Mouse (Mus musculus) heart, embryonic 11.5 days (tissue): ENCODE measurements at regions not wholly inside any gene's neighbourhood (a gene's known extent, or its start where the extent isn't known, plus 50 kb on each side); places are given as distances from the start of the nearest gene placed in this dataset.

ENCODE experiments used
- ATAC-seq: fragments of 200-750 bp; cut with Nextera tagmentation; replicated peaks from 2 replicates; pipeline ENCODE4 v1.8.0; 2017; ENCODE audit warnings: moderate library complexity; ENCODE audit not compliant: insufficient number of reproducible peaks, low FRiP score, low TSS enrichment
- H3K27ac ChIP-seq: fragments of 300-500 bp; sonication (generic); 2 replicates; pipeline ENCODE4 v1.5.1; 2014; ENCODE audit warnings: mild to moderate bottlenecking, low read depth, low read length
- H3K27me3 ChIP-seq: fragments of 300-500 bp; sonication (generic); 2 replicates; pipeline ENCODE4 v1.6.1; 2014; ENCODE audit warnings: mild to moderate bottlenecking, low read length, mixed read lengths; ENCODE audit not compliant: control insufficient read depth, insufficient read depth
- H3K36me3 ChIP-seq: fragments of 300-500 bp; sonication (generic); 2 replicates; pipeline ENCODE4 v1.6.1; 2014; ENCODE audit warnings: mild to moderate bottlenecking, low read length, moderate library complexity, mixed read lengths; ENCODE audit not compliant: control insufficient read depth, insufficient read depth
- H3K4me1 ChIP-seq: fragments of 300-500 bp; sonication (generic); 2 replicates; pipeline ENCODE4 v1.6.1; 2014; ENCODE audit warnings: low read length; ENCODE audit not compliant: control insufficient read depth, insufficient read depth
- H3K4me2 ChIP-seq: fragments of 300-500 bp; sonication (generic); 2 replicates; pipeline ENCODE4 v1.6.1; 2014; ENCODE audit warnings: mild to moderate bottlenecking, moderate library complexity
- H3K4me3 ChIP-seq: fragments of 300-500 bp; sonication (generic); 2 replicates; pipeline ENCODE4 v1.5.1; 2014; ENCODE audit warnings: low read depth, low read length
- H3K9ac ChIP-seq: fragments of 300-500 bp; sonication (generic); 2 replicates; pipeline ENCODE4 v1.6.1; 2014; ENCODE audit warnings: mild to moderate bottlenecking, low read depth, low read length, moderate library complexity
- H3K9me3 ChIP-seq: fragments of 300-500 bp; sonication (generic); replicated peaks from 2 replicates; pipeline ENCODE4 v1.6.1; 2016; ENCODE audit warnings: low read length; ENCODE audit not compliant: control insufficient read depth
- WGBS: fragments of 180-500 bp; shearing (Covaris S2); extraction: QIAGEN DNeasy Blood & Tissue Kit; methylation state at CpG from one replicate; pipeline ENCODE4 v1.1.7; 2014; ENCODE audit not compliant: insufficient replicate concordance; 5-methylcytosine and 5-hydroxymethylcytosine counted together

DNA sequence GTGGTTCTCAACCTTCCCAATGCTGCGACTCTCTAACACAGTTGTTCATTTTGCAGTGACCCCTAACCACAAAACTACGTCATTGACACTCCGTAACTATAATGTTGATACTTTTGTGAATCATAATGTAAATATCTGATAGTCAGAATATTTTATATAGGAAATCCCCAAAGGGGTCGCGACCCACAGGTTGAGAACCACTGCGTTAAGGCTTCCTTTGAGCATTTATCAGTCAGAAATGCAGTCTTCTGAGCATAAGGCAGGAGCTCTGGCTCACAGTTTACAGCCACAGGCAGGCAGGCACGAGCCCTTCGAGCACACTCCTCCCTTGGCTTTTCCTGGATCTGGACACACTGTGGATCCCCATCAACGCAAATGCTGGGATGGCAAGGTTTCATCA lies 57.0 kb downstream of the Nxnl2 start:
- H3K27ac ChIP-seq: no peak overlapping the region
- no peak for ATAC-seq
- no peaks in the 10 kb centered on the region; the same call in 1 of the 2 replicates for H3K4me1 ChIP-seq
- 82% methylated on average over 9 of the region's 9 CpGs for WGBS
- no peaks in the 10 kb centered on the region for H3K9me3 ChIP-seq
- no peaks in the 10 kb centered on the region for H3K27me3 ChIP-seq
- H3K9ac ChIP-seq: no peak overlapping the region
- no peaks in the 10 kb centered on the region for H3K36me3 ChIP-seq
- H3K4me2 ChIP-seq: no peak overlapping the region
- no peak overlapping the region for H3K4me3 ChIP-seq

DNA sequence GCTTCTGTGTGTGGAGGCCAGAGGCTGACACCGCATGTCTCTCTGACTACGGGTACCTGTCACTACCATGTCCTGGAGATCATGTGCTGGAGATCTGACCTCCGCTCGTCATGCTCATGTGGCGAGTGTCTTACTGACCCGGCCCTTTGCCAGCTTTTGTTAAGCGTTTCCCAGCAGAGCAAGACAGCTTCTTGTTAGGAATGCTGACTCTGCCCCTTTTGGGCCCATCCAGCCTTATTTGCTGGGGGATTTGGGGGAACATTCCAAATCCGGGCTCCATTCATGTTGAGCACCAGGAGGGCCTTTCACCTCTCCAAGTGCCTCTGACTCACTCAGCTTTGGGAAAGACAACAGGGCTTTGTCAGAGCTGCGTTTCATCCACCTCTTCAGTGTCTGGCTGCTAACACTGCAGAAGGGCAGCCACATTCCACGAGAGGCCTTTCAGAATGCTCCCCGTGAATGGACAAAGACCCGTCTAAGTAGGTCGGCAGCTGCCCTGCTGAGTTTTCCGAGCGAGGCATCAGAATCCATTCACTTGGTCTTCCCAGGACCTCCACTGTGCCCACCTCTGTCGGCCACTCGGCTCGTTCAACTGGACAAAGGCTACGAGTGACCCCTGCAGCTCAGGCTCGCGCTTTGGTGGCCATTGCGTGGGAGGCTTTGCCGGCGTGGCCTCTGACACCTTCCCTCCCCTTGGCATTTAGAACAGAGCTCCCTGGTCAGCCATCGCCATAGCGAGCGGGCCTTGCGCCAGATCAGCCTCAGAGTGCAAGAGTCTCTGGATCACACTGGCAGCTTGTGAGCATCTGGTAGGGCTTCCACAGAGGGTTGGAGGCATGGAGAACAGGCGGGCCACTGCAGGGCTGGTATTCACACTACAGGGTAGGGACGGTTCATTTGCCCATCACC lies 58.3 kb downstream of the Nxnl2 start:
- H3K4me1 ChIP-seq: no peaks in the 10 kb centered on the region; the same call in 1 of the 2 replicates
- H3K27me3 ChIP-seq: no peaks in the 10 kb centered on the region
- no peak for ATAC-seq
- H3K9me3 ChIP-seq: no peaks in the 10 kb centered on the region
- 69% methylated on average over 30 of the region's 30 CpGs for WGBS
- H3K27ac ChIP-seq: no peak overlapping the region
- H3K36me3 ChIP-seq: no peaks in the 10 kb centered on the region
- H3K9ac ChIP-seq: no peak overlapping the region
- no peak overlapping the region for H3K4me3 ChIP-seq
- H3K4me2 ChIP-seq: no peak overlapping the region

DNA sequence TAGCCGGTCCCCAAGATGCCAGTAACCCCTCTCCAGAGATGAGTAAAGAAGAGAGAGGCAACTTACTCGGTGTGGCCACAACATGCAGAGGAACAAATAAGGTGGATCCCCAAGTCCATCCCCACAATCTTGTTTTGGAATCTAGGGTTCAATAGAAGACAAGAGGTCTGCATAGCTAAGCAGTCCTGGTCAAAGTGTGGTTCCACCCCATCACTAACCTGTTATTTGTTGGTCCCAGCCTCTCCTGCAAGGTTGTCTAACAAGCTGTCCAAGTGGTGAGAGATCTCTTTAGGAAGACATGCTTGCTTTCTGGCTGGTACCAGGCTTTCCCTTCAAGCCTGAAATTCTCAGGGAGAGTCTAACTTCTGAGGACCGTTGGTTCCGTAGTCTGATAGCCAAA lies 59.0 kb downstream of the Nxnl2 start:
- H3K27ac ChIP-seq: no peak overlapping the region
- 84% methylated on average over 4 of the region's 4 CpGs for WGBS
- no peaks in the 10 kb centered on the region for H3K36me3 ChIP-seq
- no peak overlapping the region for H3K9ac ChIP-seq
- no peak overlapping the region for H3K4me2 ChIP-seq
- H3K27me3 ChIP-seq: no peaks in the 10 kb centered on the region
- H3K4me3 ChIP-seq: no peak overlapping the region
- no peaks in the 10 kb centered on the region; the same call in 1 of the 2 replicates for H3K4me1 ChIP-seq
- ATAC-seq: no peak
- no peaks in the 10 kb centered on the region for H3K9me3 ChIP-seq

DNA sequence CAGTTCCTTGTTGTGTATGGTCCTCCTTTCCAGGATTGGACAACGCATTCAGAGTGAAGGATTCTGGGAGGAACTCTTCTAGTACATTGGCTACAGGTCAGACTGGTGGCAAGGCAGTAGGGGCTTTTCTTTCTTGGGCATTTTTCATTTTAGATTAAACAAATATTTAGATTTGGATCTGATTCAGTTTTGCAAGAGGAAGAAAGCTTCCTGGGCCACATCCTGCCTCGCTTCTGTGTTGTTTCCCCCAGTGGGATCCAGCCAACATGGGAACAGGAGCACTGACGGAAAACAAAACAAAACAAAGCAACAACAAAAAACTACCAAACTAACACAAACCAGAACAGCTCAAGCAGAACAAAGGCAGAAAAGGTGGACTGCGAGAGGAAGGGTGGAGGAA lies 60.8 kb downstream of the Nxnl2 start:
- ATAC-seq: no peak
- Histone ChIP-seq H3K4me3 (no peak overlapping the region), H3K36me3 (no peaks in the 10 kb centered on the region), H3K9ac (no peak overlapping the region), H3K27ac (no peak overlapping the region), H3K4me1 (no peaks in the 10 kb centered on the region; the same call in 1 of the 2 replicates), H3K27me3 (no peaks in the 10 kb centered on the region), H3K4me2 (no peak overlapping the region), H3K9me3 (no peaks in the 10 kb centered on the region)
- 82% methylated on average over 4 of the region's 4 CpGs for WGBS

DNA sequence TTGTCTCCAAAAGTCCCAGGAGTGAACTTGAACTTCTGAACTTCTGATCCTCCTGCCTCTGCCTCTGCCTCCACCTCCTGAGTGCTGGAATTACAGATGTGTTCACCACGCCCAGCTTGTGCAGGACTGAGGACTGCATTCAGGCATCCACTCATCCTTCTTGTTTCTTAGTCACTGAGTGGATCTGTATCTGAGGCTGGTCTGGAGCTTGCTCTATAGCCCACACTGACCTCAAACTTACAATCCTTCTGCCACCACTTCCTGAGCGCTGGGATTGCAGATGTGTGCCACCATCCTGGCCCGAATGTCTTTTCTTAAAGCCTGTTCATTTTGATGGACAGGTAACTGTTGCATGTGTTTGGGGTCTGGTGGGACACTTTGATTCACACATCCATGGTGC lies 76.6 kb downstream of the Nxnl2 start:
- Histone ChIP-seq H3K9me3 (no peaks in the 10 kb centered on the region), H3K4me3 (no peak overlapping the region), H3K9ac (no peak overlapping the region), H3K36me3 (no peaks in the 10 kb centered on the region), H3K27ac (no peak overlapping the region), H3K27me3 (no peaks in the 10 kb centered on the region), H3K4me2 (no peak overlapping the region), H3K4me1 (no peaks in the 10 kb centered on the region; the same call in 1 of the 2 replicates)
- ATAC-seq: no peak
- WGBS: 79% methylated on average over 3 of the region's 3 CpGs

DNA sequence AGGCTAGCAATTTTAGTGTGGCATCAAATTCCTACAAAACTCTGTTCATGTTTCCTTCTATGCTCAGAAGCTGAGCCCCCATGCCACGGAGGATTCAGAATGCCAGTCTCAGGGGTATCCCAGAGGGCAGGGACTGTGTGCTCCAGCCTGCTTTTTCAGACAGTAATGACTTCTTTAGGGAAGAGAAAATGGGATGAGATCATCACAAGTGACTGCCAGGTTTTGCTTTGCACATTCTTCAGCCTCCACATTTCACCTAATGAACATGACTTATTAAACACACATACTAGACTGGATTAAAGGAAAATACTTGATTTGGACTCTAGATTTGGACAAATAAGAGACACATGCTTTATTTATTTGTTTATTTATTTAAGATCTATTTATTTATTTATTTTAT lies 82.5 kb downstream of the Nxnl2 start:
- no peak overlapping the region for H3K9ac ChIP-seq
- no peak for ATAC-seq
- no peak overlapping the region for H3K4me2 ChIP-seq
- H3K4me1 ChIP-seq: no peaks in the 10 kb centered on the region
- H3K27me3 ChIP-seq: no peaks in the 10 kb centered on the region
- 74% methylated on average over 1 of the region's 1 CpGs for WGBS
- H3K36me3 ChIP-seq: no peaks in the 10 kb centered on the region
- no peaks in the 10 kb centered on the region for H3K9me3 ChIP-seq
- H3K27ac ChIP-seq: no peak overlapping the region
- H3K4me3 ChIP-seq: no peak overlapping the region

DNA sequence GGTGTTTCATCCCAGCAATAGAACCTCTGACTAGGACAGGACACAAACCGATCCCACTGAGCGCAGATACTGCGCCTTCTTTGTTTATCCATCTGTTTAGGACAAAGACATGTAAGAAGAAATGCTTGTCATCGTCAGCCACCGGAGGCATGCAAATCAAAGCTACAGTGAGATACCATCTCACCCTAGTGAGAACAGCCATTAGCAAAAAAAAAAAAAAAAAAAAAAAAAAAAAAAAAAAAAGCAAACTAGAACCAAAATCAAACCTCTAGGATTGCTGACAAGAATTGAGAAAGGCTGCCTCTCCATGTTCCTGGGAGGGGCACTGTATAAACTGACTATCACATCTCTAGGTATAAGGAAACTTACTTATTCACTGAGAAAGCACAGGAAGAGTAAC lies 84.9 kb downstream of the Nxnl2 start:
- H3K36me3 ChIP-seq: no peaks in the 10 kb centered on the region
- no peaks in the 10 kb centered on the region for H3K9me3 ChIP-seq
- H3K27ac ChIP-seq: no peak overlapping the region
- WGBS: 91% methylated on average over 5 of the region's 5 CpGs
- H3K4me1 ChIP-seq: no peaks in the 10 kb centered on the region
- H3K27me3 ChIP-seq: no peaks in the 10 kb centered on the region
- no peak overlapping the region for H3K9ac ChIP-seq
- no peak overlapping the region for H3K4me3 ChIP-seq
- no peak for ATAC-seq
- H3K4me2 ChIP-seq: no peak overlapping the region

DNA sequence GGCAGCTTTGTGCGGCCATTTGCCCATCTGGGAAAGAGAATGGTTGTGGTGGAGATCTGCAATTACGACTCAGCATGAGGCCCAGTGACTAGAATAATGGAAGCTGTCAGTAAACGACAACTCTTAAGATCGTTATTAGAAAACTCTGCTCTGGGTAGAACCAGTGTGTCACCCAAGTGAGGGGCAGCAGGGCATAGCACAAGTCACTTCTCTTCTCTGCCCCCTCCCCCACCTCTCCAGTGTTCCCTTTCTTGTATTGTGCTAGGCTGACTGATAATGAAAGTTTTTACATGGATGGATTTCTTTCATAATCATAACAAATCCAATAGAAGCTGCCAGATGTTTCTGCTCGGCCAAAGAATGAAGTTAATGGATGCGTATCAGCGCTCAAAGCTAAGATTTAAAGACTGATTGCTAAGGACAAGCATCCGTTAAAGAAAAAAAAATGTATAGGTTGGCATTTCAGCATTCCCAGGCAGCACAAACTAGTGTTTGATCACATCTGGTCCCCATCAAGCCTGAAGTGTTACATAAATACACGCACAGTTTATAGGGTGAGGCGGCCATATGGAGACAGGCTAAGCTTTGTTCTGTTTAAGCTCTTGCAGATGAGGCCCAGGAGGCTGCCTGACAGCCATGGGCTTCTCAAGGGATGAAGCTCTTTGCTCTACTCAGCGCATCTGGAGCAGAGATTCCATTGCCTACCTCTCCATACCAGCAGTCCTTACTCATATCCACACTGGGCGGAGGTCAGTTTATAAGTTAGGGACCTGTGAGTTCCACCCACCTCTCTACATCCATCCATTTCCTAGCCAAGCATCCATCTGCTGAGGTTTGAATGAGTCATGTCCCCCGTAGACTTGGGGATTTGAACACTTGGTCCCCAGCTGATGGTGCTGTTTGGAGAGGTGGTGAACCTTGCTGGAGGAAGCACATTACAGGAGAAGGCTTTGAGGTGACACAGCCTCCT lies 88.2 kb downstream of the Nxnl2 start:
- Histone ChIP-seq H3K4me1 (no peaks in the 10 kb centered on the region), H3K9me3 (no peaks in the 10 kb centered on the region), H3K4me3 (no peak overlapping the region), H3K36me3 (no peaks in the 10 kb centered on the region), H3K9ac (no peak overlapping the region), H3K4me2 (no peak overlapping the region), H3K27me3 (no peaks in the 10 kb centered on the region), H3K27ac (peak overlapping the region; percentile 3; the same call in 1 of the 2 replicates)
- no peak for ATAC-seq
- WGBS: 56% methylated on average over 13 of the region's 13 CpGs
